Mouse (Mus musculus) kidney, adult 18-20 months (tissue): Measurements from ENCODE around the gene Nop58.
"Not testable (repeated sequence)": the region's sequence is repeated elsewhere in the genome, so short reads cannot be mapped to it uniquely, and the experiment has no call there.

Experiments used
- DNase-seq: peaks from one replicate; pipeline ENCODE4 v3.0.0; 2021

Gene Nop58

DNA sequence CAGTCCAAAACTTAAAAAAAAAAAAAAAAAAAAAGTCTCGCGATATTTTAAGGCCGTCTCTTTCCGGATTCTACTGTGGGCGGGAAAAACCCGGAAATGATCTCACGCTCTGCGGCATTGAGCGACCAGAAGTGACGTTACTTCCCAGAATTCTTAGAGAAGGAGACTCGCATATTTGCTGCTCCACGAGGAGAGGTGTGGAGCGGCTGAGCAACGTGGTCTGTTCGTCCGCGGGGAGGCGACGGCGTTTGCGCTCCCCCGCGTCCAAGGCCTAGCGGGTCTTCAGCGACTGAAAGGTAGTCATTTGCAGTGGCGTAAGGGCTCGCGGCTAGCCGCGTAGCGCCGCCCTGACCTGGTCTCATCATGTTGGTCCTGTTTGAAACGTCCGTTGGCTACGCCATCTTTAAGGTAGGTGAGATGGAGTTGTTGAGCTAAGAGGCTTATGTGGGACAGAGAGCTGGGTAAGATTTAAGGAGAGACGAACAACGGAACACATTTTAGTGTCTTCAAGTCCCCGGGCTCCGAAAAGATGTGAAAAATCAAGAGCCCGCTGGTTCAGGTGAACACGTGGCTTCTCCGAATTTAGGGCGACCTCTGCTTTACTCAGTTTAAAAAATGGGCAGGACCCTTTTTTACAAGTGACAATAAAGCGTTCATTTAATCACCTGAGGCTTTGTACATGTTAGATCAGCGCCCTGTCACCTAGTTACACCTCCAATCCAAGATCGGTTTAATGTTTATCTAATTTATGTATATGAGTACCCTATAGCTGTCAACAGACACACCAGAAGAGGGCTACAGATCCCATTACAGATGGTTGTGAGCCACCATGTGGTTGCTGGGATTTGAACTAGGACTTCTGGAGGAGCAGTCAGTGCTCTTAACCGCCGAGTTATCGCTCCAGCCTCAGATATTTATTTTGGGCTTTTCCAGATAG lies at the start of gene Nop58:
TSS of gene Nop58 (plus strand) at position 153 of the 937 bp plus-strand sequence.
- DNase-seq = peak; percentile 89

DNA sequence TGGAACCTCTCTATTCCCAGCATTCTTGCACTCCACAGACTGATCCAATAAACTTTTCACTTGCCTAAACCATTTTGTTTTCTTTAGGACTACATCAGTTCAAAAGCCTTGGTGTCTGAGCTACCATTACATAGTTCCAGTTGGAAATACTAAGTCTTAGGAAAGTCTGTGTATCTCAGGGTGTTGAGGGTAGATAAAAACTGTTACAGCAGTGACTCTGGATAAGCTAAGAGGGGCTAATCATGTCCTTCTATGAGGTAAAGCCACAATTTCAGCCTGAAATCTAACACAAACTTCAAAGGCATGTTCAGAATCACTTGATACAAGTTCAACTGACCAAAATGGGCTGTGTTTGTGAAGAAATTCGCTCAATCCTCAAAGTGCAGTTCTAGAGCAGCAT lies 48.4 kb upstream of the Nop58 start:
- no peak for DNase-seq

DNA sequence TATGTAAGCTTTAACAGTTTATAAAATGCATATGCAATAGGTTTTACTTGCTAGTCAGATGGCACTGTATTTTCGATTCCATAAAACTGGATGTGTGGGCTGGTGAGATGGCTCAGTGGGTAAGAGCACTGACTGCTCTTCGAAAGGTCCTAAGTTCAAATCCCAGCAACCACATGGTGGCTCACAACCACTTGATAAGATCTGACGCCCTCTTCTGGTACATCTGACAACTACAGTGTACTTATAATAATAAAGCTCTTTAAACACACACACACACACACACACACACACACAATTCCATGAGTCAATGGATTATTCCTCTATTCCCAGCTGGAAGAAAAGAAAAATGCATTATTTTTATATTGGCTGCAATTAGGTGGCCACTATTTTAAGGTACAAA lies 46.4 kb upstream of the Nop58 start:
- no peak for DNase-seq

DNA sequence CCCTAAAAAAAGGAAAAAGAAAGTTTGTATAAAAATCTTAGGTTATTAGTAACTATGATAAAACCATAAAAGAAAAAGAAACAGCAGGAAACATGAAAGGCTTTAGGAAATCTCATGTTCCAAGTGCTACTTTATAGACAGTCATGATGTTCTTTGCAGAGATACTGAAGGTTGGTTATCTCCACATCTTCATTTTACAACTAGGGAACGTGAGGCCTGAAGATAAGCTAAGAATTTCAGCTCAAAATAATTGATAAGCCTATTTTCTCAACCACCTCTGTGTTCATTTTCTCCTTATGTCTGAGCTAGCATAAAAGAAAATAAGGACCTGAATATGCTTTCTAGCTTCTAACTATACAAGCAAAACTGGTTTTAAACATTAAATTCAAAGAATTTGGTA lies 42.3 kb upstream of the Nop58 start:
- DNase-seq = no peak

DNA sequence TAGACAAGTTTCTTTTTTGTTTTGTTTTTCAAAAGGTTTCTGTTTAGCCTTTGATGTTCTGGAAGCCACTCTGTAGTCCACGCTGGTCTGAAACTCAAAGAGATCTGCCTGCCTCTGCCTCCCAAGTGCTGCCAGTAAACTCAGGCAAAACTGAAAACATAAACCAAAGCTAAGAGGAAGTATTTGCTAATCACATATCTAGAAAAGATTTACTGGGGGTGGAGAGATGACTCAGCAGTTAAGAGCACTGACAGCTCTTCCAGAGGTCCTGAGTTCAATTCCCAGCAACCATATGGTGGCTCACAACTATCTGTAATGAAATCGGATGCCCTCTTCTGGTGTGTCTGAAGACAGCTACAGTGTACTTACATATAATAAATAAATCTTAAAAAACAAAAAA lies 38.3 kb upstream of the Nop58 start:
- not testable (repeated sequence) for DNase-seq

DNA sequence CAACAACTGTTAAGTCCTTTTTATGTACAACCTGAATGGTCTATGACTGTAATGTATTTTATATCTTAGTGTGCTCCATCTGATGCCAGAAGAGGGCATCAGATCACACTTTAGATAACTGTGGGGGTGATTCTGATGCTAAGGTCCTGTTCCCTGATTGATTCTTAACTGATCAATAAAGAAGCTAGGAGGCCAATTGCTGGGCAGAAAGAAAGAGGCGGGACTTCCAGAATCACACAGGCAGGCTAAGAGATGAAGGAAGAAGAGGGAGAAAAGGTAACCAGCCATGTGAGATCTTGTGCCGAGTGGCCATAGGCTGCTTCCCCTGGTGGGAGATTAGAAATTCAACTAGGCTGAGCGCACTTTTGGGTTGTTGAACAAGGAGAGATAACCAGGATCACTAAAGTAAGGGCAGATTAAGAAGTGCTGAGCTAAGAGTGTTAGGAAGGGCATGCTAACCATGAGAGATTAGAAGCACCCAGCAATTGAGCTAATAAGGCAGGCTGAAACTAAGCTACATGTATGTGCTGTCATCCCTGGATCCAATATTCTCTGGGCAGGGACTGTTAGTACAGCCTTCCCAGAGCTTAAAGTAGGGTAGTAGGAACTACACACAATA lies 33.5 kb upstream of the Nop58 start:
- no peak for DNase-seq

DNA sequence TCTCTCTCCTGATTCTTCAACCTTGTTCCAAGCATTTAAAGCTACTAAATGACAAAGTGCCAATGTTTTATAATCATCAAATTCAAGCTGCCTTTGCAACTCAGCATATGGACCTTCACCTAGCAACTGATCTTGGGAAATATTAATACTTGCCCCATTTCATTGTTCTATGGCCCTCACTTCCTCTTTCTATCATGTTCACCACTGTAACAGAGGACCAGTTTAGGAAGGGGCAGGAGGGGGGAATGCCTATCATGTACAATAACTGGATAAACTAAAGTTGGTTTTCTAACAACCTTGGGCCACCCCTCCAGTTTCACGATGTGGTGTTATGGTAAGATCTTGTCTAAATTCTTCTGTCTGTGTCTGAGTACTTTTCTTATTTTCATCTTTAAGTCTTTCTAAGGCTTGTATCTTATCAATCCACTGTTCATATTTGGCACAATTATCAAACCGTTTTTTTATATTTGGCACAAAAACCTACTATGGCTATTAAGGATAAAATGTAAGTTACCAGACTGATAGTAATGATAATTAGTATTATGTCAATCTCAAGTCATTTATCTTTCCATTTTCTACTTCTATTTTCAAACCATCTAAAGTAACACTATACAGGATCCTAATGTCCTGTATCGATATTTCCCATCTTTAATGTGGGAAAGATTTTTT lies 31.4 kb upstream of the Nop58 start:
- no peak for DNase-seq

DNA sequence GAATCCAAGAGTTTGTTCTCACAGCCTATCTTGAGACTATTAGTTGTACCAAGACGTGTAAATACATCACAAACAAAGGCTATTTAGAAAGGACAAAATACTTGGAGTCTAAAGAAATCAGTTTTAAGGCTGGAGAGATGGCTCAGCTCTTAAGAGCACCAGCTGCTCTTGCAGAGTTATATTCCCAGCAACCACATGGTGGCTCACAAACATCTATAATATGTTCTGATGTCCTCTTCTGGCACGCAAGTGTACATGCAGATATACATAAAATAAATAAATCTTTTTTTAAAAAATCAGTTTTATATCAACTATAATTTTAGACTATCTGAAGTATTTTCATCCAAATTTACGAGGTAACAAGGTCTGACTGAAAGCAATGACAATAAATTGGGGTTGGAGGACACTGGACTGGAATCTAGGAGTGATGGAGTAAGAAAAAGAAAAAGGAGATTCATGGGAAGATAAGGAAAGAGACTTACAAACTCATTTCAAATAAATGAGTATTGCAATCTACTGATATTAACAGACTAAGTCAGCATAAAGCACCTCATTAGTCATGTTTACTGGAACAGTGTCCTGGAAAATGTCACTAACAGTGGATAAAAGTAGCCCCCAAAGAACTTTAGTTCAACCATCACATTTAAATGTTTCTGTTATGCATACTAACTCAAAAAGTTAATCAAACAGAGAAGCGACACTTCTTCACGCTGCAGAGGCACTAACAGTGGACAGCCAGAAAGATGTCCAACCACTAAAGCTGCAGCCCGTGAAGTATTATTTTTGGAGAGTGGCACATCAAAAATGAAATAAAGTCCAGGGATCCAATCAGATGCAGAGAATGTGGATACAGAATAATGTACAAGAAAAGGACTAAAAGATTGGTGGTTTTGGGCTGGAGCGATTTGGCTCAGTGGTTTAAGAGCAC lies 28.3 kb upstream of the Nop58 start:
- no peak for DNase-seq

DNA sequence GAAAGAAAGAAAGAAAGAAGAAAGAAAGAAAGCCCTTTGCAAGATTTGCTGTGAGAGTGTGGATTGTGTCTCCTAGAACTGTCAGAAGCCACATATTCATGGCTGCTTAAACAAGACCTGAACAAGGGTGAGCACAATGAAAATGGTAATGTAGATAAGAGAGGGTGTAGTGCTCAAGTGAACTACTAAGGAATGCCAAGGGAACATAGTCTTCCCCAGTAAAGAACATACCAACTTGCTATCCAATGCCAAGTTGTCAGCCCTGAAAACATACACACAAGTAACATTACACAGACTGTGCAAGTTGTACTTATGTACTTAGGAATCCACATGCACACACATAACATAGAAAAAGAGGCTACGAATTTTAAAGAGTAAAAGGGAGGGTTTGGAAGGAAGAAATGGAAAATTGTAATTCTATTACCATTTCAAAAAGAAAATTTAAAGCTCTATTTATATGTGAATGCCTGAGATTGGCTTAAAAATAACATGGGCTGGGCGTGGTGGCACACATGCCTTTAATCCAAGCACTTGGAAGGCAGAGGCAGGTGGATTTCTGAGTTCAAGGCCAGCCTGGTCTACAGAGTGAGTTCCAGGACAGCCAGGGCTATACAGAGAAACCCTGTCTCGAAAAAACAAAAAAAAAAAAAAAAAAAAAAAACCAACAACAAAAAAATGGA lies 21.2 kb upstream of the Nop58 start:
- no peak for DNase-seq

DNA sequence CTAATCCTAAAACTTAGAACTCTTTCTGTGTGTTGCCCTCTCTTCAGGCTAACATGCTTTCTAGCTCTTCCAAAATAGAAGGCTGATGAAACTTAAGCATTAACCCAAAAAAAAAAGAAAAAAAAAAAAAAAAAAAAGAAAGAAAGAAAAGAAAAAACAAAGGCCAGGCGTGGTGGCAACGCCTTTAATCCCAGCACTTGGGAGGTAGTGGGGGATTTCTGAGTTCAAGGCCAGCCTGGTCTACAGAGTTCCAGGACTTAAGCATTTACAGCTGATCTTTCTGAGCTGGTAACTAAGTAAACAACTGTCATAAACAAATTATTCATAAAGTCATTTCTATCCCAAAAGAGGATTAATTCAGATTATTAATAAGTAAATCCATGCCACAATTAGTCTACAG lies 15.9 kb upstream of the Nop58 start:
- no peak for DNase-seq

DNA sequence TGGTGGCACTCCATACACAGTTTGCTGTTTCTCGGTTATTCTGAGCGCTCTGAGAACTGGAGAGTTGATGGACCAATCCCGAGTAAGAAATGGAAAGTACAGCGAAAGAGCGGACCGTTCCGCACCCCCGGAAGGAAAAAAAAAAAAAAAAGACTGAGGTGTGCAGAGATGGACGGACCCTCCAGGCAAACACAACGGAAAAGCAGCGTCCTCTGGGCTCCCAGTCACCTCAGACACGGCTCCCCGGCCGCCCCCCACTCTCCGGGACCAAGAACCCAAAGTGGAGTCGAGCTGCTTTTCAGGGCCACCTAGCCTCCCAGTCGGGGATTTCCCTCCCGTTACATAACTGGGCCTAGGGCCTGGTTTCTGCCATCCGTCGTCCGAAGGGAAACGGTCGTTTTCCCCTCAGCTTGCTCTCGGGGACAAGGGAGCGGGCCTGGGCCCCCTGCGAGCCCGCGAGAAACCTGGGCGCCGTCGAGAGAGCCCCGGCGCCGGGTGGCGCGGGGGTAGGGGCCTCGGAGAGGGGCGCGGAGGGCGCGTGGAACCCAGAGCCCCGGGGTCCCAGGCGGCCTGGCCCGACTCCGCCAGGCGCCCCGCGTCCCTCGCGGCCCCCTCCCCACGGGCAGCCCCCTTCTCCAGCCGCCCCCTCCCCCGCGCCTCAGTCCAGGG lies 14.7 kb upstream of the Nop58 start:
- peak; percentile 49 for DNase-seq

DNA sequence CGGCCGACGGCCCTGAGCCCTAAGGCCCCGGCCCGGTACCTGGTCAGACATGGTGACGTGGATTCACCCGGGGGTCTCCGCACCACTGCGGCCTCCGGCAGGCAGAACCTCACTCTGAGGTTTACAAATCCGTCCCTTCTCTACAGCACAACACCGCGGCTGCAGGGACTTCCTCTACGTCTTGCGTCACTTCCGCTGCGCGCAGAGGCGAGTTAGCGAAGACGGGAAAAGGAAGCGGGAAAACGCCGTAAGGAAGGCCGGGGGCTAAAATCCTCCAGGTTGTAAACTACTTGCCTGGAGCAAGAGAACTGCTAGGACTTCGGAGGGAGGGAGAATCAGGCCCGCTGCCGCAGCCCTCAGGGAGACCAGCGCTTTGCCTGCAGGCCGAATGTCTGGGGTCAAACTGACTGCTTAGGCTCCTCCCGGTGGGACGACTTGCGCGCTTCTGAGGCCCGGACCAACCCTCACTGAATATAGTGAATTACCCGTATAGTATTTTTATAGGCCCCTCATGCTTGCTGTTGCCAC lies 14.1 kb upstream of the Nop58 start, which contains the start of gene Sumo1:
TSS of gene Sumo1 (minus strand) at position 194 of the 528 bp plus-strand sequence.
- DNase-seq = peak; percentile 90

DNA sequence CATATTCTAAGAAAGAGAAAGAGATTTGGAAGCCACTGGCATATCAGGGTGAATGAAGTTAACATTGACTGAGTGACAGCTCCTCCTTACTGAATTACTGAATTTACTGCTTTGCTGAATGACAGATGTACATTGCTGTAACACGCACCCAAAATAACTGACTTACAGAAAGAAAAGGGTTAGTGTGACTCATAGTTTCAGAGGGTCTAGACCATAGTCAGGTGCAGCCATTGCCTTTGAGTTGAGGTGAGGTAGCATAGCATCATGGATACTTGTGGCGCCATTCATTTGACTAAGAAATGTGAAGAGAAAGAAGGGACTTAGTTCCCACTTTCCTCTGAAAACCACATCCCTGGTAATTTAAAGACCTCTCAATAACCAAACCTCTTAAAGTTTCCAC lies 11.1 kb upstream of the Nop58 start:
- no peak for DNase-seq

DNA sequence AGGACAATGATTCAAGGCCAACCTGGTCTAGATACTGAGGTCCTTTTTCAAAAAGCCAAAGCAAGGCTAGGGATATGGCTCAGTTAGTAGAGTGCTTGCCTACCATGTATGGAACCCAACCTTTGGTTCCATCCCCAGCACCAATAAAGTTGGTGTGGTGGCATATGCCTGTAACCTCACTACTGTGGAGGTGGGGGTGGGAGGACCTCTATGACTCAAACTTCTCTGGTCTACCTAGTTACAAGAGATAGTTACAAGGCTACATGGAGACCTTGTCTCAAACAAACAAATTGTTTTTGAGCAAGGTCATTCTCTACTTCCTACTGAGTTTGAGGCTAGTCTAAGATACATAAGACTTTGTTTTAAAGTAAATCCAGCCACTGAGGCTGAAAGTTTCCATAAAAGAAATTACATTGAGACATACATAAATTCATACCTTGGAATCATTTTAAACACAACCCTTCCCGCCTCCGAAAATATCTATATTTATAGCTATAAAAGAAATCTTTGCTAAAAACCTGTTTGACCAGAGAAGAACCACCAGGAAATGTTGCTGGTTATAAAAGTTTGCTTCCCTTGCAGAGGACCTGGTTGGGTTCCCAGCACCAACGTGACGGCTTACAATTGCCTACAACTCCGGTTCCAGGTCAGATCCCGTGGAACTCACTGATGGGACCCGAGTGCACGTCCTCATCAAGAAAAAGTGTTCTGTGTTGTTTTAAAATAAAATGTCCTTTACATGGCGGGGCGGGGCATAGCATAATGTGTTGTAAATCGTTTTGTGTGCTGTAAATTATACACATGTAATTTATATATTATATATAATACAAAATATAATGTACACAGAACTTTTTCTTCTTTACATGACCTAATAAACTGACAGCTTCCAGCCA lies 599 bp upstream of the Nop58 start:
- peak; percentile 41 for DNase-seq

DNA sequence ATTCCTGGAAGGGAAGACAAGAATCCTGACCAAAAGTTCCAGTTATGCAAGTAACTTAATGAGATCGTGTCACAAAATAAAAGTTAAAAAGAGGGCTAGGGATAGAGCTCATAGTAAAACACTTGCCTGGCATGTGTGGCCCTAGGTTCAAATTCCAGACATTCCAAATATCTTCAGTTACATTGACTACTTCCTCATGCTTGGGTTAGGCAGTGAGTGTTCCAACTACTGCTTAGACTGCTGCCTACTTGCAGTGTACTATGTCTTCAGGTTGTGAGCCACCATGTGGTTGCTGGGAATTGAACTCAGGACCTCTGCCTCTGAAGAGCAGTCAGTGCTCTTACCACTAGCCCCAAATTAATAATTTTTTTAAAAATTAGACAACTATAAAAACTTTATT lies 2.7 kb downstream of the Nop58 start:
- DNase-seq = no peak

DNA sequence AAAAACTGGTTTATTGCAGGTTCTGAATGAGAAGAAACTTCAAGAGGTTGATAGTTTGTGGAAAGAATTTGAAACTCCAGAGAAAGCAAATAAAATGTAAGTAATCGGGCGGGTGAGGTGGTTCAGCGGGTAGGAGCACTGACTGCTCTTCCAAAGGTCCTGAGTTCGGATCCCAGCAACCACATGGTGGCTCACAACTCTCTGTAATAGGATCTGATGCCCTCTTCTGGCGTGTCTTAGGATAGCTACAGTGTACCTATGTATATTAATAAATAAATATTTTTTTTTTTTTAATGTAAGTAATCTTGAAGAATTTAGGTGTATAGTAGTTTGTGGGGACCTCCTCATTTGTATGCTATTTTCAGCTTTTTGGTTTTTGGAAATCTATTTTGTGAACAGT lies 5.7 kb downstream of the Nop58 start:
- no peak for DNase-seq

DNA sequence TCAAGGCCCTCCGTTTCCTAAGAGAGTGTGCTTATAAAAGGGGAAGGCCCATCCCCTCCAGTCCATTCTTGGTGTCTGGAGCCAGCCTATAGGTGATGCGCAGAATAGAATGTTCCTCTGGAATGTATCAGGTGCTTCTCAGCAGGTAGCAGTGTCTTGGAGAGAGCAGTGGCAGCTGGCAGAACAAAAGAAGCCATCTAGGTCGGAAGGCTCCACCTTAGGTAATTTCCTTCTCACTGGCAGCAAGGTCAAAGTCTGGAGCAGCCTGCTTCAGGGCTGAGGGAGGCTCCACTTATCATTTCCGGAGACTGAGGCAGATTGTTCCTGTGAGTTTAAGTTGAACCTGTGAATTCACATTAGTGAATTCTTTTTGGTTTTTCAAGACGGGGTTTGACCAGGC lies 13.0 kb downstream of the Nop58 start:
- no peak for DNase-seq

DNA sequence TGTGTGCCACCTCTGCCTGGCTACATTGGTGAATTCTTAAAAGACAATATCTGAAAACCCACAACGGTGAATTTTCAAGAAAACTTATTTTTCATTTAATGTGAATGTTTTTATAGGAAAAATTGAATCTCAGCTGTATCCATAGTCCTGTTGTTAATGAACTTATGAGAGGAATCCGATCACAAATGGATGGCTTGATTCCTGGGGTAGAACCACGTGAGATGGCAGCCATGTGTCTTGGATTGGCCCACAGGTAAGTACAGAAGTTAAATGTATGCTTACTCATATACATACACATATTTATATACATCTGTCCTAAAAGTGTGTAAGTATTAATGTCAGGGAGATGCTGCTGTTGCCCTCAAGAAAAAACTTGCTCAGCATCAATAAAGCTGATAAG lies 13.4 kb downstream of the Nop58 start:
- no peak for DNase-seq

DNA sequence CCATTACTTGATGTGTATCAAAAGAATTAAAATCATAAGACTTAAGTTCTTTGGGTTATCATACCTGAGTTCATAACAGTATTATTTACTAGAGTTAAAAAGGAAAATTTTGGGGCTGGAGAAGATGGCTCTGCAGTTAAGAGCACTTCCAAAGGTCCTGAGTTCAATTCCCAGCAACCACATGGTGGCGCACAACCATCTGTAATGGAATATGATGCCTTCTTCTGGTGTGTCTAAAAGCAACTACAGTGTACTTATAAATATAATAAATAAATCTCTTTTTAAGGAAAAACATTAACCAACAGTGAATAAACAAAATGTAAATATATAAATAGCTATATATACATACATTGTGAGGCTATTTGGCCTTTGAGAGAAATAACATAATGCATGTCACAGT lies 17.0 kb downstream of the Nop58 start:
- no peak for DNase-seq

DNA sequence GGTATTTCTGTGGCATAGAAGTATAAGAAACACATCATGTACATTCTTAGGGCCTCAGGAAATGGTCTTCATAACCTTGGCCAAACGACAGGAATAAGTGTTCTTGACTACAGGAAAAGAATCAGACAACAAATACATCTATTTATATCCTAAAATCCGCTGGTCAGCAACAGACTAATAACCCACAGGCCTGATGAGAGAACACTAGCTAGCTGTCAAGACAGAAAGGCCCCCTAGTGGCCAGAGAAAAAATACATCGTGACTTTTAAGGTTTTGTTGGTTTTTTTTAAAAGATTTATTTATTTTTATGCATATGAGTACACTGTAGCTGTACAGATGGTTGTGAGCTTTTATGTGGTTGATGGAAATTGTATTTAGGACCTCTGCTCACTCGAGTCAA lies 35.1 kb downstream of the Nop58 start:
- no peak for DNase-seq
